ENCODE assay signal across 8 mouse cellular contexts in genomic region chr13:45442451-45442850, GRCm38 (mm10). TPM values are rescaled to one million over a fixed set of nuclear protein-coding genes. Genes with fewer than 3 reads are reported as not detected.
DNase-seq lines count a peak whose midpoint lies in the region; ATAC-seq and TF ChIP-seq lines count a peak whose summit lies in the region.

No protein-coding gene starts in this region.

- no peaks in the 10 kb centered on the region for H3K9me3 ChIP-seq in kidney, embryonic 15.5 days (replicated peaks)
- H3K9me3 ChIP-seq in G1E (replicated peaks): no peaks in the 10 kb centered on the region
- no peaks in the 10 kb centered on the region for H3K9me3 ChIP-seq in limb, embryonic 11.5 days (ENCODE audit: control insufficient read depth, low read length)

- no peak overlapping the region for H3K4me3 ChIP-seq in kidney, adult 2 months (ENCODE audit: insufficient read depth, low read depth, low read length)
- H3K4me3 ChIP-seq in kidney, embryonic 15.5 days (replicated peaks): no peak overlapping the region
- H3K4me3 ChIP-seq in G1E (ENCODE audit: low read depth, low read length): no peak overlapping the region
- no peak overlapping the region for H3K4me3 ChIP-seq in cortical plate, adult 2 months (ENCODE audit: insufficient read depth, low read length)
- H3K4me3 ChIP-seq in limb, embryonic 11.5 days (ENCODE audit: low read depth, low read length): no peak overlapping the region
- no peak overlapping the region for H3K4me3 ChIP-seq in small intestine, adult 2 months (ENCODE audit: low read depth, low read length)

- H3K4me1 ChIP-seq in kidney, adult 2 months (ENCODE audit: control insufficient read depth, insufficient read depth, low read length): peaks cover 7% of the 10 kb centered on the region
- peaks cover 21% of the 10 kb centered on the region for H3K4me1 ChIP-seq in kidney, embryonic 15.5 days
- no peaks in the 10 kb centered on the region for H3K4me1 ChIP-seq in G1E (ENCODE audit: insufficient read depth, low read depth, low read length)
- H3K4me1 ChIP-seq in cortical plate, adult 2 months (ENCODE audit: control insufficient read depth, insufficient read depth, low read length): no peaks in the 10 kb centered on the region
- peaks cover 20% of the 10 kb centered on the region for H3K4me1 ChIP-seq in limb, embryonic 11.5 days (ENCODE audit: control insufficient read depth, insufficient read depth, low read length)
- H3K4me1 ChIP-seq in small intestine, adult 2 months (ENCODE audit: control insufficient read depth, insufficient read depth, insufficient read length, low read length): peaks cover 2% of the 10 kb centered on the region; the same call in 1 of the 2 replicates

- H3K27me3 ChIP-seq in kidney, adult 2 months (replicated peaks; ENCODE audit: control insufficient read depth, insufficient read depth, low read length): no peaks in the 10 kb centered on the region
- H3K27me3 ChIP-seq in kidney, embryonic 15.5 days: no peaks in the 10 kb centered on the region
- H3K27me3 ChIP-seq in G1E (ENCODE audit: insufficient read depth, low read length): peaks cover 17% of the 10 kb centered on the region; the same call in 1 of the 2 replicates
- no peaks in the 10 kb centered on the region for H3K27me3 ChIP-seq in limb, embryonic 11.5 days (ENCODE audit: control insufficient read depth, insufficient read depth, low read length)
- no peaks in the 10 kb centered on the region for H3K27me3 ChIP-seq in small intestine, adult 2 months (ENCODE audit: control insufficient read depth, insufficient read depth, low read length)

- no peak overlapping the region for H3K9ac ChIP-seq in kidney, embryonic 15.5 days
- H3K9ac ChIP-seq in limb, embryonic 11.5 days (ENCODE audit: low read length): no peak overlapping the region

- ATAC-seq in kidney, embryonic 15.5 days (replicated peaks; ENCODE audit: low FRiP score): no peak
- no peak; the same call in 1 of the 2 replicates for ATAC-seq in G1E (ENCODE audit: extremely low read depth, insufficient number of reproducible peaks, low FRiP score, poor library complexity, severe bottlenecking)
- ATAC-seq in limb, embryonic 11.5 days (ENCODE audit: insufficient number of reproducible peaks, low FRiP score, low TSS enrichment, low read depth): no peak

- peak; percentile 62 for DNase-seq in kidney, adult 2 months
- peak; percentile 11 for DNase-seq in G1E (ENCODE audit: low spot score)
- DNase-seq in limb, embryonic 11.5 days (ENCODE audit: low spot score): peak; percentile 38
- DNase-seq in left cerebral cortex, postnatal 36 days (ENCODE audit: low spot score in 2 of 2): no peak
- no peak for DNase-seq in adrenal gland, adult 18-20 months (ENCODE audit: low spot score in 2 of 2)

- H3K36me3 ChIP-seq in kidney, adult 2 months (ENCODE audit: control insufficient read depth, insufficient read depth, low read length): no peaks in the 10 kb centered on the region
- H3K36me3 ChIP-seq in kidney, embryonic 15.5 days: no peaks in the 10 kb centered on the region
- no peaks in the 10 kb centered on the region for H3K36me3 ChIP-seq in G1E (replicated peaks)
- H3K36me3 ChIP-seq in limb, embryonic 11.5 days (ENCODE audit: control insufficient read depth, insufficient read depth, low read length): no peaks in the 10 kb centered on the region
- H3K36me3 ChIP-seq in small intestine, adult 2 months (ENCODE audit: control insufficient read depth, insufficient read depth, low read length): no peaks in the 10 kb centered on the region

- 0 out of 2 replicates have a peak overlapping the region, but pooled peaks have one; percentile 5 for H3K27ac ChIP-seq in kidney, adult 2 months (ENCODE audit: insufficient read depth, low read depth, low read length)
- H3K27ac ChIP-seq in kidney, embryonic 15.5 days: no peak overlapping the region
- H3K27ac ChIP-seq in cortical plate, adult 2 months (ENCODE audit: insufficient read depth, low read length): no peak overlapping the region
- H3K27ac ChIP-seq in limb, embryonic 11.5 days (replicated peaks; ENCODE audit: low read depth, low read length): no peak overlapping the region
- no peak overlapping the region; the same call in 1 of the 2 replicates for H3K27ac ChIP-seq in small intestine, adult 2 months (ENCODE audit: insufficient read depth, low read depth, low read length)

- TF ChIP-seq POLR2A in kidney, adult 2 months (IDR thresholded peaks at IDR 0.05; ENCODE audit: low read depth, low read length): no peak
- no peak for TF ChIP-seq POLR2A in cortical plate, adult 2 months (IDR thresholded peaks at IDR 0.05; ENCODE audit: extremely low read depth, insufficient read depth, low read length)
- TF ChIP-seq POLR2A in small intestine, adult 2 months (IDR thresholded peaks at IDR 0.05; ENCODE audit: low read depth, low read length): no peak

- WGBS in kidney, adult 2 months: 11% methylated on average over 4 of the region's 4 CpGs
- WGBS in kidney, embryonic 15.5 days: 23% methylated on average over 4 of the region's 4 CpGs
- WGBS in limb, embryonic 11.5 days: 32% methylated on average over 4 of the region's 4 CpGs
- 3% methylated on average over 4 of the region's 4 CpGs for WGBS in small intestine, adult 2 months

- intact Hi-C loops in left cerebral cortex, postnatal 36 days (cut with DNase I): loop anchor here (2.0 to 5.0 kb wide), 3 partner anchors 35 to 412 kb away; no protein-coding TSS in a partner anchor

- TF ChIP-seq CTCF in kidney, adult 2 months (conservative IDR thresholded peaks at IDR 0.05; ENCODE audit: insufficient read depth, insufficient read length, low read depth, low read length): peak; percentile 27
- TF ChIP-seq CTCF in G1E (IDR thresholded peaks at IDR 0.05; ENCODE audit: low read depth, low read length): no peak
- peak; percentile 39; the same call in 1 of the 2 replicates for TF ChIP-seq CTCF in cortical plate, adult 2 months (IDR thresholded peaks at IDR 0.05; ENCODE audit: extremely low read depth, insufficient read depth, low read length)
- peak; percentile 23; the same call in 1 of the 2 replicates for TF ChIP-seq CTCF in small intestine, adult 2 months (IDR thresholded peaks at IDR 0.05; ENCODE audit: extremely low read depth, insufficient read length, insufficient replicate concordance, low read depth, low read length)

- no peak overlapping the region for H3K4me2 ChIP-seq in kidney, embryonic 15.5 days
- no peak overlapping the region for H3K4me2 ChIP-seq in limb, embryonic 11.5 days (ENCODE audit: low read depth, severe bottlenecking)

RNA-seq across cellular contexts. Expression of gene Mylip, which starts 52.9 kb away (rescaled TPM):
- 29.4 and 33.5 TPM in 2 replicates for polyA plus RNA-seq in kidney, adult 2 months (2012; rRNA removed)
- polyA plus RNA-seq in kidney, embryonic 15.5 days (2015; fragmentation: Nextera tagmentation; extraction: Ambion mirVana): 13.1 and 14.8 TPM in 2 replicates
- total RNA-seq in G1E (2014; fragmentation: Nextera tagmentation) (0.68 and 0.92 TPM in 2 replicates), G1E (2017) (0.23 and 0.33 TPM in 2 replicates)
- 0.02 and 0.03 TPM in 2 replicates for polyA plus RNA-seq in G1E (2012)
- polyA plus RNA-seq in cortical plate, adult 2 months (2012; rRNA removed): 12.9 and 13.2 TPM in 2 replicates
- polyA plus RNA-seq in limb, embryonic 11.5 days (2014; fragmentation: Nextera tagmentation; extraction: Ambion mirVana): 10.8 and 11.4 TPM in 2 replicates
- polyA plus RNA-seq in small intestine, adult 2 months (2012; rRNA removed): 5.0 and 17.9 TPM in 2 replicates
- total RNA-seq in left cerebral cortex, postnatal 36 days (2021): 10 to 100 TPM; 16.2 to 17.3 TPM
- total RNA-seq in adrenal gland, adult 18-20 months (2021): 1 to 10 TPM; 6.9 to 7.5 TPM

Comparison
In these comparisons a context has a peak if more than half of its experiments do, and no peak if none do; other contexts are left out.
1. DNase-seq: peak in kidney, adult 2 months (single experiment), G1E (single experiment) and limb, embryonic 11.5 days (single experiment); none in left cerebral cortex, postnatal 36 days (0 of 2) and adrenal gland, adult 18-20 months (0 of 2).